Mouse (Mus musculus): ENCODE results near the gene Dtnbp1.

GRCm38 (mm10) chr13:45001911-45002615 is at the start of gene Dtnbp1:
- TF ChIP-seq CTCF (IDR thresholded peaks at IDR 0.05; ENCODE audit: control insufficient read depth, insufficient read depth, insufficient read length) (no peak), CEBPB (IDR thresholded peaks at IDR 0.05; ENCODE audit: low read depth) (no peak), MAX (IDR thresholded peaks at IDR 0.05) (no peak), USF1 (IDR thresholded peaks at IDR 0.05; ENCODE audit: low read depth) (no peak), MYOD1 (IDR thresholded peaks at IDR 0.05; ENCODE audit: control insufficient read depth, insufficient read length, low read depth) (no peak), FOSL1 (IDR thresholded peaks at IDR 0.05; ENCODE audit: insufficient read depth, low read length, poor library complexity, severe bottlenecking) (no peak), MYOG (IDR thresholded peaks at IDR 0.05; ENCODE audit: control insufficient read depth, extremely low read depth, insufficient read length) (no peak)

All from C2C12 (cell line).